Mouse (Mus musculus) hindbrain, embryonic 11.5 days (tissue): Measurements from ENCODE around the gene Cd38. TPM values are rescaled to one million over a fixed set of nuclear protein-coding genes. Genes with fewer than 3 reads are reported as not detected.

Source experiments
- ATAC-seq: fragments of 200-750 bp; cut with Nextera tagmentation; 2 replicates; pipeline ENCODE4 v1.8.0; 2017; ENCODE audit warnings: mild to moderate bottlenecking, moderate TSS enrichment, moderate library complexity; ENCODE audit not compliant: low FRiP score
- DNase-seq: peaks from one replicate; pipeline ENCODE4 v3.0.0-alpha.2; 2015; ENCODE audit warnings: low spot score
- H3K27ac ChIP-seq: fragments of 300-500 bp; sonication (generic); 2 replicates; pipeline ENCODE4 v1.5.1; 2014; ENCODE audit warnings: mild to moderate bottlenecking, low read depth, low read length
- H3K27me3 ChIP-seq: fragments of 300-500 bp; sonication (generic); 2 replicates; pipeline ENCODE4 v1.6.1; 2014; ENCODE audit warnings: mild to moderate bottlenecking, low read length, moderate library complexity, mixed read lengths; ENCODE audit not compliant: control insufficient read depth, insufficient read depth
- H3K36me3 ChIP-seq: fragments of 300-500 bp; sonication (generic); 2 replicates; pipeline ENCODE4 v1.6.1; 2014; ENCODE audit warnings: mild to moderate bottlenecking, low read length, moderate library complexity, mixed read lengths; ENCODE audit not compliant: control insufficient read depth, insufficient read depth
- H3K4me1 ChIP-seq: fragments of 300-500 bp; sonication (generic); replicated peaks from 2 replicates; pipeline ENCODE4 v1.6.1; 2014; ENCODE audit warnings: low read length, mixed read lengths; ENCODE audit not compliant: control insufficient read depth, insufficient read depth
- H3K4me2 ChIP-seq: fragments of 300-500 bp; sonication (generic); replicated peaks from 2 replicates; pipeline ENCODE4 v1.6.1; 2014; ENCODE audit warnings: mild to moderate bottlenecking, low read depth, low read length
- H3K4me3 ChIP-seq: fragments of 300-500 bp; sonication (generic); 2 replicates; pipeline ENCODE4 v1.5.1; 2014; ENCODE audit warnings: low read depth, low read length
- H3K9ac ChIP-seq: fragments of 300-500 bp; sonication (generic); 2 replicates; pipeline ENCODE4 v1.6.1; 2014; ENCODE audit warnings: low read depth, low read length
- H3K9me3 ChIP-seq: fragments of 300-500 bp; sonication (generic); 2 replicates; pipeline ENCODE4 v1.6.1; 2016; ENCODE audit warnings: low read length; ENCODE audit not compliant: control insufficient read depth
- WGBS: fragments of 180-500 bp; shearing (Covaris S2); extraction: QIAGEN DNeasy Blood & Tissue Kit; methylation state at CpG from one replicate; pipeline ENCODE4 v1.1.7; 2014; 5-methylcytosine and 5-hydroxymethylcytosine counted together
- polyA plus RNA-seq: library from polyadenylated mRNA; unstranded; fragments of >200 nt; fragmentation: Nextera tagmentation; extraction: Ambion mirVana; gene quantifications from 2 replicates; pipeline ENCODE4 v1.2.1, GENCODE M21; 2014

Cd38 gene
- polyA plus RNA-seq = 8.0 and 8.9 TPM in 2 replicates

DNA sequence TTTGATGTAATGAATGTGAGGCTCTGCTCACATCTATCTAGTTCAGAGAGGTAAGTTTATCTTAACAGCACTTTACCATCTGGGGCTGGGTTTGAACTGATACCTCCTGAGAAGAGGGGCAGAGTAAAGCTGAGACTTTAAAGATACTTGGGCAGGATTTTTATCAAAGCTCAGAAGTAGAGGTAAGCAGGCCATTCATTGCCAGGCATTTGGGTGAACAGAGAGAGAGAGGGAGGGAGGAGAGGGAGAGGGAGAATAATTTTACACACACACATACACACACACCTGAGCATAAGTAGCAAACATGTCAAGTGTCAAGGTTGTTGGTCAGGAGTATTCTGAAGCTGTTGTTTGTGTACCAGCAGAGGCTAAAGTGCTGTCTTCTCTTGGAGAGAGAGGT, at the start of gene Cd38:
Cd38 (plus strand) TSS at position 301 of the 400 bp plus-strand sequence.
- DNase-seq (no peak), ATAC-seq (no peak)
- Histone ChIP-seq H3K4me1 (no peaks in the 10 kb centered on the region), H3K27ac (no peak within 1 kb of the TSS), H3K9ac (peak within 1 kb of the TSS; percentile 47), H3K36me3 (no peaks in the 10 kb centered on the region), H3K9me3 (no peaks in the 10 kb centered on the region), H3K4me3 (peak within 1 kb of the TSS; percentile 24), H3K4me2 (peak within 1 kb of the TSS; percentile 54), H3K27me3 (no peaks in the 10 kb centered on the region)

DNA sequence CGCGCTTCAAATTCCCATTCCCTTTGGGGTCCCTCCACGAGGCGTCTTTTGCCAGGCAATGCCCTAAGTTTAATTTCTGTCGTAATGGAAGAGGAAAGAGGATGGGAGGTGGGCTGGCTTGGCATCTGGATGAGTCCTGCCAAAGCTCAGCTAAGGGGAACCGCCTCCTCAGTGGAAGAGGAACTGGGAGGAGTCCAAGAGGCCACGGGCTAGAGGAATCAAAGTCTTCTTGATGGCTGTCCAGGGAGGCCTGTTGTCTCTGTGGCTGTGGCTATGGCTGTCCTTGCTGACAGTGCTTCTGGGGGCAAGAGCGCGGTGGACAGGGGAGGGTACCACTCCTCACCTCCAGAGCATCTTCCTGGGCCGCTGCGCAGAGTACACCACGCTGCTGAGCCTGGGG, 49.7 kb upstream of the Cd38 start, which contains the start of gene Bst1:
Bst1 (plus strand) TSS at position 191 of the 400 bp plus-strand sequence.
- no peak for ATAC-seq
- H3K36me3 ChIP-seq = no peaks in the 10 kb centered on the region
- WGBS = 54% methylated on average over 12 of the region's 12 CpGs
- no peak within 1 kb of the TSS for H3K27ac ChIP-seq
- H3K9ac ChIP-seq = no peak within 1 kb of the TSS
- H3K4me3 ChIP-seq = no peak within 1 kb of the TSS
- H3K27me3 ChIP-seq = no peaks in the 10 kb centered on the region
- no peak for DNase-seq
- no peaks in the 10 kb centered on the region for H3K9me3 ChIP-seq
- H3K4me1 ChIP-seq = no peaks in the 10 kb centered on the region
- H3K4me2 ChIP-seq = no peak within 1 kb of the TSS

DNA sequence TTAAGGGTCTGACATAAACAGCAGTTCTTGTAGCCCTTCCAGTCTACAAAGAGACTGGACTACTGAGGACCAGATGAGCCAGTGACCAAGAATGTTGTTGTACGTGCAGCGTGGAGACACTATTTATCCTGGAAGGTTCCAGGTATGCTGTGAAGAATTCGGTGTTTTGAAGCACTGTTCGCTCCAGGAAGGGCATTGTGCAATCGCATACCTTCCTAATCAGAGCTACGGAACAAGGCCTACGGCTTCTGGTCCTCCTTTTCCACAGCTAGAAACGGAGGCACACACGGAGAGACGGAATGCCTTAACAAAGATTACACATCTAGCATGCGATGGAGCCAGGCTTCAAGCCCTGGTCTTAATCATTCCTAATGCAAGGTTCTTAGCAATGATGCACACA, 47.6 kb upstream of the Cd38 start:
- WGBS = 91% methylated on average over 11 of the region's 11 CpGs
- no peaks in the 10 kb centered on the region for H3K9me3 ChIP-seq
- no peak overlapping the region for H3K27ac ChIP-seq
- H3K4me2 ChIP-seq = no peak overlapping the region
- no peaks in the 10 kb centered on the region for H3K27me3 ChIP-seq
- H3K9ac ChIP-seq = no peak overlapping the region
- H3K36me3 ChIP-seq = no peaks in the 10 kb centered on the region
- DNase-seq (no peak), ATAC-seq (no peak)
- H3K4me1 ChIP-seq = no peaks in the 10 kb centered on the region
- no peak overlapping the region for H3K4me3 ChIP-seq

DNA sequence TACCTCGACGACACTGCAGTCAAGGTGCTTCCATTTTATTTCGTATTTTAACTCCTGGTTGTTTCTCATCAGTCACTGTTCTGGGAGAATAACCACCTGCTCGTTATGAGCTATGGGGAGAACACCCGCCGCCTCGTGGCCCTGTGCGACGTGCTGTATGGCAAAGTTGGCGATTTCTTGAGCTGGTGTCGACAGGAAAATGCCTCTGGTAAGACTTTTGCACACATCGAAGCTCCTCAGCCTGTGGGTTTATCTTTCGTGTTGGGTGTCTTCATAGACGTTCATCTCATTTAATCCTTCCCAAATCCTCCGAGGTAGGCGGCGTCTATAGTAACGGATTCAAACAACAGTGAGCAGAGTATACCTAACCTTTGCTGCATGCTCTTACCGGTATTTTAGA, 46.8 kb upstream of the Cd38 start, which contains the start of gene Fbxl5:
Fbxl5 (minus strand) TSS at position 101 of the 400 bp plus-strand sequence.
- ATAC-seq (no peak), DNase-seq (no peak)
- H3K4me1 ChIP-seq = no peaks in the 10 kb centered on the region
- no peak within 1 kb of the TSS for H3K9ac ChIP-seq
- H3K4me2 ChIP-seq = no peak within 1 kb of the TSS
- no peaks in the 10 kb centered on the region for H3K36me3 ChIP-seq
- WGBS = 77% methylated on average over 19 of the region's 19 CpGs
- no peaks in the 10 kb centered on the region for H3K9me3 ChIP-seq
- H3K27me3 ChIP-seq = no peaks in the 10 kb centered on the region
- no peak within 1 kb of the TSS for H3K27ac ChIP-seq
- no peak within 1 kb of the TSS for H3K4me3 ChIP-seq

DNA sequence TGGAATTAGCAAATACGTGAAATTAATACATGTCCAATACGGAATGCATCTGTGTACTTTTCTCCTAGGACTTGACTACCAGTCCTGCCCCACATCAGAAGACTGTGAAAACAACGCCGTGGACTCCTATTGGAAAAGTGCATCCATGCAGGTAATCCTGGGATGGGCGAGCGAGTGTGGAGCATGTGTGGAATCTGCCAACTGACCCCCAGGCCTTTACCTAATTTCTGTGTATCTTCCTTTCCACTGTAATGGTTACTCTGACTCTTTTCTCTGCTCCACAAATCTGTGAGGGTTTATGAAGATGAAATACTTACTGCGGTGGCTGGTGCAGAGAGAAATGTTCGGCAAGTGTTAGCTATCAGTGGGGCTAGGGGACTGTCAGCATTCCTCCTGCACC, 46.2 kb upstream of the Cd38 start:
- Histone ChIP-seq H3K9me3 (no peaks in the 10 kb centered on the region), H3K27ac (no peak overlapping the region), H3K27me3 (no peaks in the 10 kb centered on the region), H3K4me3 (no peak overlapping the region), H3K9ac (no peak overlapping the region), H3K4me2 (no peak overlapping the region), H3K4me1 (no peaks in the 10 kb centered on the region), H3K36me3 (no peaks in the 10 kb centered on the region)
- WGBS = 87% methylated on average over 8 of the region's 8 CpGs
- ATAC-seq (no peak), DNase-seq (no peak)

DNA sequence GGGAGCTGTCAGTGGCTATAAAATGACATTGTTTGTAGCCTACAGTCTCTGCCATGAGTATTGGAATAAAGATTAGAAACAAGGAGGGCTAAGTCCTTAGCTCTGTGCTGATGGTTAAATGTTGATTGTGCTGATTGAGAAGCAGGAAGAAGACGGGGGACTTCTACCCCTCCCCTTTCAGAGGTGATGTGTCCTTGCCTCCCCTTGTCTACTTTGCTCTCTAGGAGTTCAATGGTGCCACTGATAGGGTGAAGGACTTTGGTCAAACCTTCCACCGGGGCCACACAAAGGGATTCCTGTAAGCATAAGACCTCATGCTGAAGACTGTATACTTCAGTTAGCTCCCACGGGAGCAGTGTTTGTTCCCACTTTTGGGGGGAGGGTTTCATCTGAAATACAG, 45.5 kb upstream of the Cd38 start:
- Histone ChIP-seq H3K27ac (no peak overlapping the region), H3K4me1 (no peaks in the 10 kb centered on the region), H3K36me3 (no peaks in the 10 kb centered on the region), H3K9me3 (no peaks in the 10 kb centered on the region), H3K4me3 (no peak overlapping the region), H3K27me3 (no peaks in the 10 kb centered on the region), H3K9ac (no peak overlapping the region), H3K4me2 (no peak overlapping the region)
- WGBS = 78% methylated on average over 3 of the region's 3 CpGs
- ATAC-seq (no peak), DNase-seq (no peak)

DNA sequence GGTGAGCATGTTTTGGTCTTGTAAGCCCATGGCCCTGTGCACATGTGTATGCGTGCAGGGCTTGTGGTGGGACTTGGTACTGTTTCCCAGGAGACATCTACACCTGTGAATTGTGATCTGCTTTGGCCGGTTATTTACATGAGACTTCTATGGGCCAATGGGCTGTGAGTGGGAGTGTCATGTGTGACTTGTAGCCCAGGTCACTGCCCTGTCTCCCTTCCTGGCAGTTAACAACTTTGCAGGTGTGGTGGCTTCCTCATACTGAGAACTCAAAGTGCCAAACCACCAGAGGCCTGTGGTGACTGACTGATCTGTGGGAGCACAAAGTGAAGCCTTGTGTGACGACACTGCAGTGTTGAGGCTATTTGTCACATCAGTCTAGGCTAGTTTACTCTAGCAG, 43.8 kb upstream of the Cd38 start:
- Histone ChIP-seq H3K36me3 (no peaks in the 10 kb centered on the region), H3K4me3 (no peak overlapping the region), H3K9me3 (no peaks in the 10 kb centered on the region), H3K27ac (no peak overlapping the region), H3K4me1 (no peaks in the 10 kb centered on the region), H3K27me3 (no peaks in the 10 kb centered on the region), H3K9ac (no peak overlapping the region), H3K4me2 (no peak overlapping the region)
- 89% methylated on average over 3 of the region's 3 CpGs for WGBS
- DNase-seq (no peak), ATAC-seq (no peak)

DNA sequence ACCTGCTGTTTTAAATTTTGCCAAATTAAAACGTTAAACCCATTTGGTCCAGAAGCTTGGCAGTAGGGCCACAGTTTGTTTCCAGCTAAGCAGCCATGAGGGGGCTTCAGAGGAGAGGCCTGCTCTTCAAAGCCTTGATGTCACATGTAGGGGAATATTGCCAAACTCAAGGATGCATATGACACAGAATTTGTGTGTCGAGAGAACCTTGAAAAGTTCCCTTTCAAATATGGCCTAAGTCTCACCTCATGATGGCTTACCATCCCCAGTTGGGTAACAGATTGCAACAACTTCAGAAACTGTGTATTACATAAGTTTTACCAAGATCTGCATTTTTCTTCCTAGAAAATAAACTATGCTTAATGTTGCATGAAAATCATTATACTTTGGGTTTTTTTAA, 41.5 kb upstream of the Cd38 start:
- Histone ChIP-seq H3K9me3 (no peaks in the 10 kb centered on the region), H3K4me3 (no peak overlapping the region), H3K4me2 (no peak overlapping the region), H3K9ac (no peak overlapping the region), H3K27me3 (no peaks in the 10 kb centered on the region), H3K4me1 (no peaks in the 10 kb centered on the region), H3K27ac (no peak overlapping the region), H3K36me3 (no peaks in the 10 kb centered on the region)
- DNase-seq = no peak
- WGBS = 95% methylated on average over 2 of the region's 2 CpGs
- no peak for ATAC-seq

DNA sequence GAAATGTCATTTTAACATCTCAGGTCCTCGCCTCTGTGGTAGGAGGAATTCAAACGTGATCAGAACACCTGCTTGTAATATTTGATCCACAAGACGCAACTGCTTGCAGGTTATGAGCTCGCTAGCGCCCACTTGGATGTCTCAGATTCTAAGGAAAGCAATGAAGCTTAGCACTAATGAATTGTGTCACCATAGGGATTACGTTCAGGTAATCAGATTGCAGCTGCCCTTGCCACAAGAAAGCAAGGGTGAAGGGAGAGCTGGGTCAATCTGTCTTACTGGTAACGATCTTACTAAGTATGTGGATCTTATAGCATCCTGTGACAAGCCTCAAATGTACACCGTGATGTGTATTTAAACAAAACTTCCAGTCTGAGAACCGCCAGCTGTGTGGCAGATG, 41.0 kb upstream of the Cd38 start:
- H3K4me1 ChIP-seq = no peaks in the 10 kb centered on the region
- H3K4me2 ChIP-seq = no peak overlapping the region
- H3K27ac ChIP-seq = no peak overlapping the region
- H3K27me3 ChIP-seq = no peaks in the 10 kb centered on the region
- ATAC-seq (no peak), DNase-seq (no peak)
- no peaks in the 10 kb centered on the region for H3K9me3 ChIP-seq
- H3K36me3 ChIP-seq = no peaks in the 10 kb centered on the region
- H3K4me3 ChIP-seq = no peak overlapping the region
- WGBS = 89% methylated on average over 9 of the region's 9 CpGs
- no peak overlapping the region for H3K9ac ChIP-seq
